Mouse (Mus musculus) heart, embryonic 13.5 days (tissue): ENCODE results near the gene Hs2st1. TPM values are rescaled to one million over a fixed set of nuclear protein-coding genes. Genes with fewer than 3 reads are reported as not detected.
A peak's percentile ranks its signal among the peaks of the same experiment; 100 is the strongest.

Experiments
- ATAC-seq: fragments of 200-750 bp; cut with Nextera tagmentation; 2 replicates; pipeline ENCODE4 v1.8.0; 2017; ENCODE audit warnings: moderate TSS enrichment; ENCODE audit not compliant: insufficient number of reproducible peaks, low FRiP score, low TSS enrichment; ENCODE audit errors: extremely low read depth
- H3K27ac ChIP-seq: fragments of 300-500 bp; sonication (generic); replicated peaks from 2 replicates; pipeline ENCODE4 v1.5.1; 2015; ENCODE audit warnings: moderate library complexity, mild to moderate bottlenecking, inconsistent platforms
- H3K27me3 ChIP-seq: fragments of 300-500 bp; sonication (generic); replicated peaks from 2 replicates; pipeline ENCODE4 v1.6.1; 2015; ENCODE audit warnings: mild to moderate bottlenecking, inconsistent platforms
- H3K36me3 ChIP-seq: fragments of 300-500 bp; sonication (generic); 2 replicates; pipeline ENCODE4 v1.6.1; 2015; ENCODE audit warnings: mild to moderate bottlenecking, inconsistent platforms
- H3K4me1 ChIP-seq: fragments of 300-500 bp; sonication (generic); 2 replicates; pipeline ENCODE4 v1.6.1; 2015; ENCODE audit warnings: inconsistent platforms
- H3K4me2 ChIP-seq: fragments of 300-500 bp; sonication (generic); 2 replicates; pipeline ENCODE4 v1.6.1; 2015; ENCODE audit warnings: inconsistent platforms, mild to moderate bottlenecking, moderate library complexity
- H3K4me3 ChIP-seq: fragments of 300-500 bp; sonication (generic); 2 replicates; pipeline ENCODE4 v1.5.1; 2015; ENCODE audit warnings: moderate library complexity, mild to moderate bottlenecking, inconsistent platforms
- H3K9ac ChIP-seq: fragments of 300-500 bp; sonication (generic); 2 replicates; pipeline ENCODE4 v1.6.1; 2015; ENCODE audit warnings: inconsistent platforms, mild to moderate bottlenecking, moderate library complexity
- H3K9me3 ChIP-seq: fragments of 300-500 bp; sonication (generic); 2 replicates; pipeline ENCODE4 v1.6.1; 2016; ENCODE audit warnings: inconsistent platforms
- WGBS: fragments of 180-500 bp; shearing (Covaris S2); methylation state at CpG from one replicate; pipeline ENCODE4 v1.1.7; 2015; ENCODE audit warnings: mixed read lengths; 5-methylcytosine and 5-hydroxymethylcytosine counted together
- polyA plus RNA-seq: library from polyadenylated mRNA; unstranded; fragments of >200 nt; fragmentation: Nextera tagmentation; extraction: Ambion mirVana; gene quantifications from 2 replicates; pipeline ENCODE4 v1.2.1, GENCODE M21; 2015

Gene Hs2st1
- polyA plus RNA-seq, 1 experiment from 2014 or later, result 6.8 TPM

DNA sequence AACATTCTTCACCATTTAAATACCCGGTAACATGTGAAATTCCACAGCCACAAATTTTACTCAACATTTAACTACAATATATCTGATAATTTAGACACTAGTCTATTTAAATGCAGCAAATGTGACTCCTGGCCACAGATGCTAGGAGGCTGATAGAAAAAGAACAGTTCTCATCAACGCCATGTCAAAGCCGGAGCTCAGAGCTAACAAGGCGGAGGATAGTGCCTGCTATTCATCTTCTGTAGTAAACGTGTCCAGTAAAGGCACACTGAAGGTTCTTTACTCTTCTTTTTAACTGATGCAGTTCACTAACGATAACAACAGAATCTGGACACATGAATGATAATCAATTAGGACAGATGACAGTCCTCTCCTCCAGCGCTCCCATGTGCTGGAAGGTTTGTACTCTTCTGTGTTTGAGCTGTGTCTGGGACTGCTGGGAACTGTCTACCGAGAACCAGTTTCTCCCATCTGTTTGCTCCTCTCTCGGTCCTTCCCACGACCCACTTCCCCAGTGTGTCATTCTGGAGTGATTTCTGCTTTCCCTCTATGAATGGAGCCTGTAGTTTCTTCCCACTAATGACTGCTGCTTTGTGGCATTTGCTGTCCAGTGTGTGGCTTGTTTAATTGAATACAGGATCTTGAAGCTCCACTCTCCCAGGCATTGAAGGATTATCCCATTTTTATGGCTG is 50.3 kb downstream of the Hs2st1 start:
- H3K4me1 ChIP-seq, result 0 out of 2 replicates have a peak, but pooled peaks cover 3% of the 10 kb centered on the region
- H3K9ac ChIP-seq, result no peak overlapping the region
- H3K27me3 ChIP-seq, result no peaks in the 10 kb centered on the region
- H3K9me3 ChIP-seq, result no peaks in the 10 kb centered on the region
- no peak overlapping the region for H3K4me2 ChIP-seq
- H3K36me3 ChIP-seq, result no peaks in the 10 kb centered on the region
- whole genome bisulfite sequencing, result 64% methylated on average over 10 of the region's 10 CpGs
- H3K4me3 ChIP-seq, result no peak overlapping the region
- no peak overlapping the region for H3K27ac ChIP-seq
- no peak for ATAC-seq

DNA sequence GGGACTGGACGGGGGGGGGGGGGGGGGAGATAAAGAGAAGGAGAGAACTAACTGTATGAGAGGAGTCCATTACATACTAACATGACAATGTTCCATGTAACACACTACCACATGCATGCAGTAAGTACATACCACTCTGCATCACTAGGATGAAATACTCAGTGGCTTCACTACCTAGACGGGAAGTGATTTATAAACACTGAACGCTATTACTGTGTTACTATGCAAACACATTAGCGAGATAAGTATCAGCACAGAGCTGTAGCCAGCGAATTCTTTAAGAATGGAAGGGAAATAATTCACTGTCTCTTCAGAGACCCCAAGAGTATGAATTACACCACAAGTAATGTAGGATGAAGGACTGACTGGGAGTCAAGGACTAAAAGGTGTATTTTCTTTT is 51.1 kb downstream of the Hs2st1 start:
- Histone ChIP-seq H3K4me3 (no peak overlapping the region), H3K36me3 (no peaks in the 10 kb centered on the region), H3K4me1 (0 out of 2 replicates have a peak, but pooled peaks cover 3% of the 10 kb centered on the region), H3K9ac (no peak overlapping the region), H3K4me2 (no peak overlapping the region), H3K27me3 (no peaks in the 10 kb centered on the region), H3K27ac (no peak overlapping the region), H3K9me3 (no peaks in the 10 kb centered on the region)
- 60% methylated on average over 5 of the region's 5 CpGs for WGBS
- ATAC-seq, result no peak

GRCm38 (mm10) chr3:144515286-144515685 is 54.7 kb downstream of the Hs2st1 start:
- ATAC-seq, result no peak
- H3K9ac ChIP-seq, result no peak overlapping the region
- no peak overlapping the region for H3K4me2 ChIP-seq
- no peak overlapping the region for H3K27ac ChIP-seq
- no peaks in the 10 kb centered on the region for H3K36me3 ChIP-seq
- H3K9me3 ChIP-seq, result no peaks in the 10 kb centered on the region
- H3K4me1 ChIP-seq, result peaks cover 5% of the 10 kb centered on the region; the same call in 1 of the 2 replicates
- WGBS, result 74% methylated on average over 7 of the region's 7 CpGs
- H3K4me3 ChIP-seq, result no peak overlapping the region
- H3K27me3 ChIP-seq, result no peaks in the 10 kb centered on the region

- H3K27me3 ChIP-seq, result no peaks in the 10 kb centered on the region
- no peak overlapping the region for H3K27ac ChIP-seq
- H3K4me1 ChIP-seq, result peaks cover 4% of the 10 kb centered on the region; the same call in 1 of the 2 replicates
- no peak overlapping the region for H3K4me2 ChIP-seq
- no peak overlapping the region for H3K4me3 ChIP-seq
- ATAC-seq, result no peak
- WGBS, result 82% methylated on average over 10 of the region's 10 CpGs
- H3K9ac ChIP-seq, result no peak overlapping the region
- H3K36me3 ChIP-seq, result no peaks in the 10 kb centered on the region
- H3K9me3 ChIP-seq, result no peaks in the 10 kb centered on the region
Observed at GRCm38 (mm10) chr3:144514122-144514505, 55.9 kb downstream of the Hs2st1 start.

GRCm38 (mm10) chr3:144513169-144514121 is 56.5 kb downstream of the Hs2st1 start:
- no peak overlapping the region for H3K27ac ChIP-seq
- H3K9ac ChIP-seq, result no peak overlapping the region
- no peak for ATAC-seq
- WGBS, result 84% methylated on average over 16 of the region's 16 CpGs
- H3K27me3 ChIP-seq, result no peaks in the 10 kb centered on the region
- peaks cover 4% of the 10 kb centered on the region; the same call in 1 of the 2 replicates for H3K4me1 ChIP-seq
- no peaks in the 10 kb centered on the region for H3K9me3 ChIP-seq
- H3K36me3 ChIP-seq, result no peaks in the 10 kb centered on the region
- no peak overlapping the region for H3K4me3 ChIP-seq
- no peak overlapping the region for H3K4me2 ChIP-seq

- Histone ChIP-seq H3K4me1 (peaks cover 23% of the 10 kb centered on the region), H3K9ac (no peak overlapping the region), H3K9me3 (no peaks in the 10 kb centered on the region), H3K27ac (no peak overlapping the region), H3K4me2 (no peak overlapping the region), H3K36me3 (no peaks in the 10 kb centered on the region), H3K27me3 (no peaks in the 10 kb centered on the region), H3K4me3 (no peak overlapping the region)
- 87% methylated on average over 3 of the region's 3 CpGs for WGBS
- no peak for ATAC-seq
Observed at GRCm38 (mm10) chr3:144510724-144511123, 59.3 kb downstream of the Hs2st1 start.

GRCm38 (mm10) chr3:144508342-144508741 is 61.6 kb downstream of the Hs2st1 start:
- peaks cover 26% of the 10 kb centered on the region for H3K4me1 ChIP-seq
- no peak overlapping the region for H3K4me3 ChIP-seq
- ATAC-seq, result no peak
- no peaks in the 10 kb centered on the region for H3K27me3 ChIP-seq
- no peaks in the 10 kb centered on the region for H3K36me3 ChIP-seq
- no peak overlapping the region for H3K9ac ChIP-seq
- H3K4me2 ChIP-seq, result no peak overlapping the region
- WGBS, result 87% methylated on average over 4 of the region's 4 CpGs
- no peaks in the 10 kb centered on the region for H3K9me3 ChIP-seq
- no peak overlapping the region for H3K27ac ChIP-seq

GRCm38 (mm10) chr3:144507885-144508284 is 62.1 kb downstream of the Hs2st1 start:
- Histone ChIP-seq H3K9ac (no peak overlapping the region), H3K4me1 (peaks cover 26% of the 10 kb centered on the region), H3K36me3 (no peaks in the 10 kb centered on the region), H3K4me2 (no peak overlapping the region), H3K27ac (no peak overlapping the region), H3K27me3 (no peaks in the 10 kb centered on the region), H3K4me3 (no peak overlapping the region), H3K9me3 (no peaks in the 10 kb centered on the region)
- 46% methylated on average over 5 of the region's 5 CpGs for WGBS
- ATAC-seq, result no peak

DNA sequence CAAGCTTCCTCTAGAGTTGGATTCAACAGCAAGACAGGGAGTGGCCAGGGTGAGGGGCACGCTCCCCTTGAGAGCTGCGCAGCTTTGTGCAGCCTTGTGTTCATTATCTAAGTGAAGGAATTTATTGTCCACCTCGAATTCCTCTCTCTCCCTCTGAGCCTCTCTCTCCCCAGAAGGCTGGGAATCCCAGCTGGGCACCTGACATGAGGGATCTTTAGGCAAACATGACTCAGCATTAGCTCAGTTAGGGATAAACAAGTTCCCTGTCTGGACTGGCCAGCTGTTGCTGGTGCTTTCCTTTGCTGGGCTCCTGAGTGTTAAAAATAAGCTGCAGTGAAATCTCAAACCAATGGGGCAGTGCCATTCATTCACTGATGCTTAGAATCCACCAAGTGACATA is 63.8 kb downstream of the Hs2st1 start:
- H3K36me3 ChIP-seq, result no peaks in the 10 kb centered on the region
- H3K27me3 ChIP-seq, result no peaks in the 10 kb centered on the region
- H3K4me1 ChIP-seq, result peaks cover 26% of the 10 kb centered on the region
- ATAC-seq, result no peak
- H3K9ac ChIP-seq, result no peak overlapping the region; the same call in 1 of the 2 replicates
- H3K4me3 ChIP-seq, result no peak overlapping the region
- peak overlapping the region; percentile 38 for H3K4me2 ChIP-seq
- H3K9me3 ChIP-seq, result no peaks in the 10 kb centered on the region
- H3K27ac ChIP-seq, result peak overlapping the region; percentile 44
- 5% methylated on average over 3 of the region's 3 CpGs for WGBS

DNA sequence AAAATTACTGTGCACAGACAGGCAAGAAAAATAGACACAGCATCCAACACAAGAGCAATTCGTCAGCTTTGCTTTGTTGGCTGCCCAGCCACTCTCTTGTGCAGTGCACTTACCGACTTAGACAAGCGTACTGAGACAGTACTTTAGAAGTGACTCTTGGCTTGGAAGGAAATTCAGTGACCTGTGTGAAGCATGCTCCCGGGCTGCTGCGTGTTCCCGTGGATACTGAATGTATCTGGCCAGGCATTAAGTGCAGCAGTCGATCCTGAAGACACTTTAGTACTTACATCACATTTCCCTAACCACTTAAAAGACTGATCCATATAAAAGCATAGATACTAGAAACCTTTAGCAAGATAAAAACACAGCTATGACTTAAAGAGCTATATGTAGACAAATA is 68.1 kb downstream of the Hs2st1 start:
- 73% methylated on average over 7 of the region's 7 CpGs for WGBS
- no peak for ATAC-seq
- Histone ChIP-seq H3K9ac (no peak overlapping the region), H3K4me2 (no peak overlapping the region), H3K4me1 (peaks cover 38% of the 10 kb centered on the region), H3K27me3 (no peaks in the 10 kb centered on the region), H3K27ac (no peak overlapping the region), H3K4me3 (no peak overlapping the region), H3K36me3 (no peaks in the 10 kb centered on the region), H3K9me3 (no peaks in the 10 kb centered on the region)

GRCm38 (mm10) chr3:144496762-144497161 is 73.2 kb downstream of the Hs2st1 start:
- 72% methylated on average over 5 of the region's 5 CpGs for WGBS
- Histone ChIP-seq H3K36me3 (no peaks in the 10 kb centered on the region), H3K4me1 (peaks cover 27% of the 10 kb centered on the region), H3K9ac (0 out of 2 replicates have a peak overlapping the region, but pooled peaks have one; percentile 19), H3K9me3 (no peaks in the 10 kb centered on the region), H3K4me3 (no peak overlapping the region), H3K27ac (no peak overlapping the region), H3K4me2 (no peak overlapping the region), H3K27me3 (no peaks in the 10 kb centered on the region)
- ATAC-seq, result no peak
